8 mouse cellular contexts compared by ENCODE assay signal in genomic region chr6:145048131-145048997, GRCm38 (mm10). TPM values are rescaled to one million over a fixed set of nuclear protein-coding genes. Genes with fewer than 3 reads are reported as not detected.
DNase-seq lines count a peak whose midpoint lies in the region; ATAC-seq lines count a peak whose summit lies in the region.

No protein-coding gene starts in this region.

- peak overlapping the region; percentile 97 for H3K4me2 ChIP-seq in forebrain, embryonic 14.5 days (ENCODE audit: low read length)
- peak overlapping the region; percentile 94 for H3K4me2 ChIP-seq in midbrain, embryonic 15.5 days

- H3K36me3 ChIP-seq in forebrain, embryonic 14.5 days (ENCODE audit: control insufficient read depth, insufficient read depth, low read length): no peaks in the 10 kb centered on the region
- no peaks in the 10 kb centered on the region for H3K36me3 ChIP-seq in midbrain, embryonic 15.5 days (replicated peaks)

- H3K9ac ChIP-seq in forebrain, embryonic 14.5 days (ENCODE audit: low read length): peak overlapping the region; percentile 85
- H3K9ac ChIP-seq in midbrain, embryonic 15.5 days: peak overlapping the region; percentile 71

- no peaks in the 10 kb centered on the region for H3K27me3 ChIP-seq in forebrain, embryonic 14.5 days (replicated peaks; ENCODE audit: control insufficient read depth, insufficient read depth, low read length)
- H3K27me3 ChIP-seq in midbrain, embryonic 15.5 days (replicated peaks): no peaks in the 10 kb centered on the region

- peak overlapping the region; percentile 80 for H3K27ac ChIP-seq in forebrain, embryonic 14.5 days (ENCODE audit: low read depth, low read length)
- peak overlapping the region; percentile 82 for H3K27ac ChIP-seq in midbrain, embryonic 15.5 days

- ATAC-seq in forebrain, embryonic 14.5 days: peak; percentile 27
- peak; percentile 55 for ATAC-seq in midbrain, embryonic 15.5 days (replicated peaks)

- peaks cover 13% of the 10 kb centered on the region for H3K4me1 ChIP-seq in forebrain, embryonic 14.5 days (ENCODE audit: control insufficient read depth, insufficient read depth, low read length)
- peaks cover 34% of the 10 kb centered on the region for H3K4me1 ChIP-seq in midbrain, embryonic 15.5 days

- peak; percentile 41 for DNase-seq in layer of hippocampus, adult 11-12 months (ENCODE audit: low spot score)
- no peak for DNase-seq in layer of hippocampus, adult 9-10 months (ENCODE audit: low spot score)
- peak; percentile 21 for DNase-seq in cerebellum, adult 9-10 months
- peak; percentile 51 for DNase-seq in forebrain, embryonic 14.5 days (ENCODE audit: low spot score)
- peak; percentile 30 to 45 for DNase-seq in layer of hippocampus, postnatal 25 days (ENCODE audit: extremely low spot score in 1 of 2, low spot score in 1 of 2)
- DNase-seq in spleen, postnatal 4 days (ENCODE audit: low spot score in 2 of 2): no peak
- DNase-seq in natural killer cell, adult 2 months (ENCODE audit: low spot score in 2 of 2): no peak

- under 1% methylated on average over 64 of the region's 64 CpGs for WGBS in forebrain, embryonic 14.5 days
- WGBS in midbrain, embryonic 15.5 days: under 1% methylated on average over 64 of the region's 64 CpGs

- H3K4me3 ChIP-seq in forebrain, embryonic 14.5 days (ENCODE audit: low read depth, low read length): peak overlapping the region; percentile 62
- H3K4me3 ChIP-seq in midbrain, embryonic 15.5 days: peak overlapping the region; percentile 78

- no peaks in the 10 kb centered on the region for H3K9me3 ChIP-seq in forebrain, embryonic 14.5 days (replicated peaks; ENCODE audit: control insufficient read depth, low read length)
- H3K9me3 ChIP-seq in midbrain, embryonic 15.5 days: no peaks in the 10 kb centered on the region

RNA-seq across cellular contexts. Expression of gene Bcat1, which starts 27.6 kb away (rescaled TPM):
- polyA plus RNA-seq in forebrain, embryonic 14.5 days (2014; fragmentation: Nextera tagmentation; extraction: Ambion mirVana): 105 and 111 TPM in 2 replicates
- 100 to 1,000 TPM in 1 of 2 experiments, 10 to 100 TPM in 1; 89.6 to 103 TPM for total RNA-seq in layer of hippocampus, postnatal 25 days (2021)
- 104 and 107 TPM in 2 replicates for polyA plus RNA-seq in midbrain, embryonic 15.5 days (2015; fragmentation: Nextera tagmentation; extraction: Ambion mirVana)

Comparison
In these comparisons a context has a peak if more than half of its experiments do, and no peak if none do; other contexts are left out.
1. DNase-seq: peak in layer of hippocampus, adult 11-12 months (single experiment), cerebellum, adult 9-10 months (single experiment), forebrain, embryonic 14.5 days (single experiment) and layer of hippocampus, postnatal 25 days (2 of 2); none in layer of hippocampus, adult 9-10 months (single experiment), spleen, postnatal 4 days (0 of 2) and natural killer cell, adult 2 months (0 of 2).